Mouse (Mus musculus) erythroblast, embryonic 14.5 days (primary cell): ENCODE results near the gene Lamtor3. TPM values are rescaled to one million over a fixed set of nuclear protein-coding genes. Genes with fewer than 3 reads are reported as not detected.
"Not testable (repeated sequence)": the region's sequence is repeated elsewhere in the genome, so short reads cannot be mapped to it uniquely, and the experiment has no call there.

Source experiments
- H3K27me3 ChIP-seq: 2 replicates; pipeline ENCODE4 v1.6.1; 2012; ENCODE audit warnings: inconsistent platforms; ENCODE audit not compliant: control insufficient read depth
- H3K36me3 ChIP-seq: 2 replicates; pipeline ENCODE4 v1.6.1; 2012; ENCODE audit warnings: mild to moderate bottlenecking, inconsistent platforms; ENCODE audit not compliant: control insufficient read depth
- H3K4me1 ChIP-seq: 2 replicates; pipeline ENCODE4 v1.6.1; 2012; ENCODE audit warnings: inconsistent platforms; ENCODE audit not compliant: control insufficient read depth
- H3K4me3 ChIP-seq: replicated peaks from 2 replicates; pipeline ENCODE3; 2012; ENCODE audit warnings: moderate library complexity, mild to moderate bottlenecking, inconsistent platforms
- H3K9me3 ChIP-seq: 2 replicates; pipeline ENCODE4 v1.6.1; 2012; ENCODE audit warnings: low read length, inconsistent platforms, mixed read lengths; ENCODE audit not compliant: control insufficient read depth
- GATA1 ChIP-seq: IDR thresholded peaks from 2 replicates; pipeline ENCODE4 v1.6.1; 2012; ENCODE audit warnings: low read length, inconsistent platforms, mixed read lengths
- TAL1 ChIP-seq: IDR thresholded peaks from 3 replicates; pipeline ENCODE4 v1.6.1; 2012; ENCODE audit warnings: low read length, inconsistent platforms, mixed read lengths
- polyA plus RNA-seq: library from polyadenylated mRNA; stranded (reverse); fragments of >175 nt; gene quantifications from 2 replicates; pipeline ENCODE4 v1.2.3, GENCODE M21; 2012

The Lamtor3 gene
- polyA plus RNA-seq, 1 experiment, result 1.8 TPM

GRCm38 (mm10) chr3:137895196-137895595 lies 23.1 kb upstream of the Lamtor3 start:
- Histone ChIP-seq H3K9me3 (no peaks in the 10 kb centered on the region), H3K4me3 (no peak overlapping the region), H3K27me3 (no peaks in the 10 kb centered on the region), H3K36me3 (peaks cover 32% of the 10 kb centered on the region), H3K4me1 (peaks cover 9% of the 10 kb centered on the region)
- no peak for TF ChIP-seq TAL1

DNA sequence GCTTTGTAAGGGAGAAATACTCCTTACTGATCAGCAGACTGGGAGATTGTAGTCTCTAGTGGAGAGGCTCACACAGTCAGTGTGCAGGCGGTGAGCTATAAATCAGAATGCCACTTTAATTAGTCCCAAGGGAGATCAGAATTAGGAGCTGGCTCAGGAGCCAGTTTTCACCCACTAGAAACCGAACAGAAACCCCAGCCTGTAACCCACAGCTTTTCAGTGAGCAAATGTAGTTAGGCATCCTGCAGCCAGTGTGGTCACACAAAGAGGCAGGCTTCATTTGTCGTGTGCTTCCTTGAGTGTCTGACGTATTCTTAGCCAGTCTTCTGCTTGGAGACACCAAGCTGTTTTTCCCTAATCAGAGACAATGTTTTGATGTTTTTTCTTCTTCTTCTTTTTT lies 21.9 kb upstream of the Lamtor3 start:
- Histone ChIP-seq H3K36me3 (peaks cover 32% of the 10 kb centered on the region), H3K27me3 (no peaks in the 10 kb centered on the region), H3K9me3 (no peaks in the 10 kb centered on the region), H3K4me3 (no peak overlapping the region), H3K4me1 (peaks cover 6% of the 10 kb centered on the region)
- TF ChIP-seq TAL1, result no peak

- TF ChIP-seq TAL1 (no peak), GATA1 (no peak)
- no peak overlapping the region for H3K4me3 ChIP-seq
- H3K36me3 ChIP-seq, result peaks cover 32% of the 10 kb centered on the region
- H3K27me3 ChIP-seq, result no peaks in the 10 kb centered on the region
- H3K4me1 ChIP-seq, result peaks cover 2% of the 10 kb centered on the region; the same call in 1 of the 2 replicates
- no peaks in the 10 kb centered on the region for H3K9me3 ChIP-seq
Measured at GRCm38 (mm10) chr3:137896867-137897266, 21.4 kb upstream of the Lamtor3 start.

- H3K4me3 ChIP-seq, result no peak overlapping the region
- peaks cover 26% of the 10 kb centered on the region for H3K36me3 ChIP-seq
- H3K9me3 ChIP-seq, result no peaks in the 10 kb centered on the region
- no peaks in the 10 kb centered on the region for H3K27me3 ChIP-seq
- H3K4me1 ChIP-seq, result peaks cover 1% of the 10 kb centered on the region; the same call in 1 of the 2 replicates
- TF ChIP-seq TAL1 (no peak), GATA1 (no peak)
Measured at GRCm38 (mm10) chr3:137897685-137898084, 20.6 kb upstream of the Lamtor3 start.

DNA sequence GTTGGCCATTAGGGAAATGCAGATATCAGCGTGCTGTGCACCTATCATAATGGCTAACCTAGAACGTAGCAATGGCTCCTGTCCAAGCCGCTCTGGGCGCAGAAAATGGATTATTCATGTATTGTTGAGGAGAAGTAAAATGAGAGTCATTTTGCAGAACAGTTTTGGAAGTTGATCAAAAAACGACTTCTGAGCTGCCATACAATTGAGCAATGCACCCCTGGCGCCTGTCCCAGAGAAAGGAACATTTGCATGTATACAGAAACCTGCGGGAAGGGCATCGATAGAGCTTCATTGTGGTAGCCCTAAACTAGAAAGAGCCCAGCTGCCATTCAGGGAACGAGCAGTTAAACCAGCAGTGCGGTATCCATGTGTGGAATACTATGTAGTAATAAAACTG lies 18.2 kb upstream of the Lamtor3 start:
- H3K9me3 ChIP-seq, result no peaks in the 10 kb centered on the region
- TF ChIP-seq TAL1 (no peak), GATA1 (no peak)
- peaks cover 1% of the 10 kb centered on the region; the same call in 1 of the 2 replicates for H3K4me1 ChIP-seq
- peaks cover 30% of the 10 kb centered on the region for H3K36me3 ChIP-seq
- H3K27me3 ChIP-seq, result no peaks in the 10 kb centered on the region
- H3K4me3 ChIP-seq, result no peak overlapping the region

DNA sequence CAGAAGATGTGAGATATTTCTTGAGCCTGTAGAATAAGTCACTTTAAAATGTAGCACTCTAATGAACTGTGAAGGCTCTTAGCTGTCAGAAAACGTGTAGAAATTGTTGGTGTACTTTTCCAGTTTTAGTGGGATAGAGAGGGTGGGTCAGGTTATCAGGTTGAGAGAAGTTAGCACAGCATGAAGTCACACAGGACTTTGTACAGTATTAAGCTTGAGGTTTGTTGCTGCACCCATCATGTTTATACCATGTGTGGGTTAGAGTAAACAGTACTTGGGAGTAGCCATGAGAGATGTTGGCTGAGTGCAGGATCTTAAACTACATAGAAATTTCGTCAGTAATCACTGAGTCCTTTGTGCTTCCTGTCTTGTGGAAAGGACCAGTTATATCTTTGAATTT lies 5.2 kb upstream of the Lamtor3 start:
- TF ChIP-seq GATA1 (no peak), TAL1 (no peak)
- H3K27me3 ChIP-seq, result no peaks in the 10 kb centered on the region
- no peak overlapping the region for H3K4me3 ChIP-seq
- H3K36me3 ChIP-seq, result peaks cover 10% of the 10 kb centered on the region; the same call in 1 of the 2 replicates
- no peaks in the 10 kb centered on the region for H3K9me3 ChIP-seq
- peaks cover 7% of the 10 kb centered on the region for H3K4me1 ChIP-seq

- not testable (repeated sequence) for H3K27me3 ChIP-seq, H3K36me3 ChIP-seq, H3K4me3 ChIP-seq, H3K9me3 ChIP-seq
- H3K4me1 ChIP-seq, result peaks cover 18% of the 10 kb centered on the region
Measured at GRCm38 (mm10) chr3:137914567-137914966, 3.7 kb upstream of the Lamtor3 start.

DNA sequence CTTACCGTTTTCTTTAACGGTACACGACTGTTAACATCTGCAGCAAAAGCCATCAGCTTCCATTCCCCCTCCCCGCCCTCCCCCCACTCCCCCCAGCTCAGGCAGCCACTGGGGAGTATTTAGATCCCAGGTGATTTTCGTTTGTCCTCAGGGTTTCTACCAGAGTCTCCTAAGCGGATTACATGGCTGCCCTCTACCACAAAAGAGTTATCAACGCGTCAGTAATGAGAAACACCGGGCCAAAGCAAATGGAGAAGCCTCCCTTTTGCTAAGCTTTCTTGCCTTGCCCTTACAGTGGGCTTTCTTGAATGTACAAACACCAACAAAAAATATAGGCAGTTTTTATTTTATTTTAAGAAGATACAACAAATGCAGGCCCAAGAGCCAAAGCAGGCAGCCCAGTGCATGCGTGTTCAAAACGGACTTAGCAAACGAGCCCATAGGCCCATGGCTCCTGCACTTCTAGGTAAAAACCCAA lies 573 bp upstream of the Lamtor3 start:
- Histone ChIP-seq H3K4me1 (peaks cover 24% of the 10 kb centered on the region), H3K4me3 (peak overlapping the region; percentile 74), H3K27me3 (no peaks in the 10 kb centered on the region), H3K36me3 (peaks cover 27% of the 10 kb centered on the region), H3K9me3 (no peaks in the 10 kb centered on the region)
- no peak for TF ChIP-seq GATA1
- no peak for TF ChIP-seq TAL1

DNA sequence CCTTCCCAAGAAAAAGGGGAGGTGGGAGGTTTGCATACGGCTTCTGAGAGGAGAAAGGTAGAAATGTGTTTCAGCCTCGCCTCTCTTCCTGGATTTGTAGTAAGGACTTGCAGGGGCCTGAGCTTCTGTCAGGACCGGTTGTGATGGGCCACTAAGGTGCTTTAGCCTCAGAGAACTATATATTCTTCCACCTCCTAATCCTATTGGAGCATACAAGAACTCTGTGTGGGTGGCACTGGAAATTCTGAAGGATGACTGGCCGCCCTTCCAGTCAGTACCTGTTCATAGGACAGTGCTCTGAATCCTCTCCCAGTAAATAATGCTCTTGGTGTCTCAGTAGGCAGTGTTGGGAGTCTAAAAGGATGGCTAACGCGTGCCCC lies 616 bp downstream of the Lamtor3 start:
- Histone ChIP-seq H3K4me1 (peaks cover 24% of the 10 kb centered on the region), H3K9me3 (no peaks in the 10 kb centered on the region), H3K4me3 (peak overlapping the region; percentile 74), H3K36me3 (peaks cover 37% of the 10 kb centered on the region), H3K27me3 (no peaks in the 10 kb centered on the region)
- no peak for TF ChIP-seq GATA1
- no peak for TF ChIP-seq TAL1

GRCm38 (mm10) chr3:137919398-137919797 lies 1.1 kb downstream of the Lamtor3 start:
- Histone ChIP-seq H3K36me3 (peaks cover 42% of the 10 kb centered on the region), H3K9me3 (no peaks in the 10 kb centered on the region), H3K4me3 (peak overlapping the region; percentile 74), H3K27me3 (no peaks in the 10 kb centered on the region), H3K4me1 (peaks cover 24% of the 10 kb centered on the region)
- TF ChIP-seq TAL1 (no peak), GATA1 (no peak)
